Mouse (Mus musculus): Measurements from ENCODE around the gene Tmem94. TPM values are rescaled to one million over a fixed set of nuclear protein-coding genes. Genes with fewer than 3 reads are reported as not detected.
A peak's percentile ranks its signal among the peaks of the same experiment; 100 is the strongest.
"Not testable (repeated sequence)": the region's sequence is repeated elsewhere in the genome, so short reads cannot be mapped to it uniquely, and the experiment has no call there.

The Tmem94 gene
- polyA plus RNA-seq, 1 experiment from 2014 or later = 42.4 TPM

DNA sequence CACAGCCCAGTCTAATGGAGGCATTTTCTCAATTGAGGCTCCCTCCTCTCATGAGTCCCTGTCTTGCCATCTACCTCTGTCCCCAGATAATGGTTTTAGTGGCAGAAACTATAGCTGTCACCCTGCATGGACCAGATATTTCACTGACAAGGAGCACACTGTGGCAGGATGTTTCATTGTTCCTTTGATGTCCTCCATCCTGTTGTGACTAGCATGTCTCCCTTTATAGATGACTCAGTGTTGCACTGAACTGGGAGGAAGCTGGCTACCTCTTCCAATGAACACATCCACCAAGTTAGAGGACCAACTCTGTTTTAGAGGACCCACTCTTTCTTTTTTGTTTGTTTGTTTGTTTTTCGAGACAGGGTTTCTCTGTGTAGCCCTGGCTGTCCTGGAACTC lies 19.1 kb upstream of the Tmem94 start:
- 80% methylated on average over 1 of the region's 1 CpGs for WGBS
- Histone ChIP-seq H3K4me1 (peaks cover 9% of the 10 kb centered on the region; the same call in 1 of the 2 replicates), H3K9ac (replicated peaks) (no peak overlapping the region), H3K9me3 (no peaks in the 10 kb centered on the region), H3K36me3 (no peaks in the 10 kb centered on the region), H3K4me2 (replicated peaks) (no peak overlapping the region), H3K4me3 (no peak overlapping the region), H3K27ac (replicated peaks) (no peak overlapping the region), H3K27me3 (no peaks in the 10 kb centered on the region)
- ATAC-seq (ENCODE audit: low FRiP score, low read depth) = no peak

GRCm38 (mm10) chr11:115746762-115747161 lies 18.5 kb upstream of the Tmem94 start:
- Histone ChIP-seq H3K4me1 (peaks cover 9% of the 10 kb centered on the region; the same call in 1 of the 2 replicates), H3K27me3 (no peaks in the 10 kb centered on the region), H3K27ac (replicated peaks) (no peak overlapping the region), H3K9ac (replicated peaks) (no peak overlapping the region), H3K9me3 (no peaks in the 10 kb centered on the region), H3K36me3 (no peaks in the 10 kb centered on the region), H3K4me3 (no peak overlapping the region), H3K4me2 (replicated peaks) (no peak overlapping the region)
- ATAC-seq (ENCODE audit: low FRiP score, low read depth) = no peak
- WGBS = 55% methylated on average over 8 of the region's 8 CpGs

- Histone ChIP-seq H3K4me3 (0 out of 2 replicates have a peak overlapping the region, but pooled peaks have one; percentile 19), H3K4me2 (replicated peaks) (peak overlapping the region; percentile 42), H3K27ac (replicated peaks) (no peak overlapping the region), H3K36me3 (no peaks in the 10 kb centered on the region), H3K9ac (replicated peaks) (peak overlapping the region; percentile 25; the same call in 1 of the 2 replicates), H3K27me3 (no peaks in the 10 kb centered on the region), H3K4me1 (peaks cover 9% of the 10 kb centered on the region), H3K9me3 (no peaks in the 10 kb centered on the region)
- no peak for ATAC-seq (ENCODE audit: low FRiP score, low read depth)
- 11% methylated on average over 15 of the region's 15 CpGs for WGBS
These were observed 17.9 kb upstream of the Tmem94 start for GRCm38 (mm10) chr11:115747351-115747750.

GRCm38 (mm10) chr11:115749834-115750233 lies 15.4 kb upstream of the Tmem94 start:
- H3K4me2 ChIP-seq (replicated peaks) = no peak overlapping the region
- WGBS = 91% methylated on average over 5 of the region's 5 CpGs
- no peaks in the 10 kb centered on the region for H3K9me3 ChIP-seq
- H3K4me1 ChIP-seq = peaks cover 16% of the 10 kb centered on the region
- no peak overlapping the region for H3K9ac ChIP-seq (replicated peaks)
- no peak overlapping the region for H3K4me3 ChIP-seq
- ATAC-seq (ENCODE audit: low FRiP score, low read depth) = no peak
- no peaks in the 10 kb centered on the region for H3K36me3 ChIP-seq
- H3K27ac ChIP-seq (replicated peaks) = no peak overlapping the region
- H3K27me3 ChIP-seq = no peaks in the 10 kb centered on the region

- ATAC-seq (ENCODE audit: low FRiP score, low read depth) = no peak
- 74% methylated on average over 2 of the region's 2 CpGs for WGBS
- Histone ChIP-seq H3K36me3 (no peaks in the 10 kb centered on the region), H3K9me3 (no peaks in the 10 kb centered on the region), H3K4me1 (peaks cover 16% of the 10 kb centered on the region), H3K4me2 (replicated peaks) (no peak overlapping the region), H3K9ac (replicated peaks) (no peak overlapping the region), H3K27ac (replicated peaks) (no peak overlapping the region), H3K27me3 (no peaks in the 10 kb centered on the region), H3K4me3 (no peak overlapping the region)
These were observed 13.5 kb upstream of the Tmem94 start for GRCm38 (mm10) chr11:115751725-115752124.

- H3K9me3 ChIP-seq = no peaks in the 10 kb centered on the region
- no peaks in the 10 kb centered on the region for H3K36me3 ChIP-seq
- 40% methylated on average over 7 of the region's 7 CpGs for WGBS
- no peaks in the 10 kb centered on the region for H3K27me3 ChIP-seq
- no peak overlapping the region for H3K4me2 ChIP-seq (replicated peaks)
- H3K4me3 ChIP-seq = no peak overlapping the region
- 0 out of 2 replicates have a peak, but pooled peaks have one; percentile 30 for ATAC-seq (ENCODE audit: low FRiP score, low read depth)
- H3K4me1 ChIP-seq = peaks cover 11% of the 10 kb centered on the region
- no peak overlapping the region for H3K9ac ChIP-seq (replicated peaks)
- H3K27ac ChIP-seq (replicated peaks) = 0 out of 2 replicates have a peak overlapping the region, but pooled peaks have one; percentile 3
These were observed 12.6 kb upstream of the Tmem94 start for GRCm38 (mm10) chr11:115752653-115753052.

DNA sequence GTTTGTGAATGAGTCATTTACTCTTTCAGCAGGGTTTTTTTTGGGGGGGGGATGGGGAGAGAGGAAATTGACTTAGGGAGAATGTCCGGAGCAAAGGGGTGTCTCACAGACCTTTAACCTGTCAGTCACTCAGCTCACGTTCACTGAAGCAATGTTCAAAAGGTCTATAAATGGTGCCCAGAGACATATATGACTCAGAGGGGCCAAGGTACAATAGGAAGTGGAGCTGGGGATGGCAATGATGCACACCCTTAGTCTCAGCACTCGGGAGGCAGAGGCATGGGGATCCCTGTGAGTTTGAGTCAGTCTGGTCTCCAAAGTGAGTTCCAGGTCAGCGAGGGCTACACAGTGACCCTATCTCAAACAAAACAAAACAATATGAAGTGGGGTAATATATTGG lies 11.7 kb upstream of the Tmem94 start:
- Histone ChIP-seq H3K9ac (replicated peaks) (no peak overlapping the region), H3K27ac (replicated peaks) (no peak overlapping the region), H3K4me1 (peaks cover 7% of the 10 kb centered on the region), H3K4me3 (no peak overlapping the region), H3K4me2 (replicated peaks) (no peak overlapping the region), H3K36me3 (no peaks in the 10 kb centered on the region), H3K9me3 (no peaks in the 10 kb centered on the region), H3K27me3 (no peaks in the 10 kb centered on the region)
- ATAC-seq (ENCODE audit: low FRiP score, low read depth) = no peak
- WGBS = 86% methylated on average over 4 of the region's 4 CpGs

DNA sequence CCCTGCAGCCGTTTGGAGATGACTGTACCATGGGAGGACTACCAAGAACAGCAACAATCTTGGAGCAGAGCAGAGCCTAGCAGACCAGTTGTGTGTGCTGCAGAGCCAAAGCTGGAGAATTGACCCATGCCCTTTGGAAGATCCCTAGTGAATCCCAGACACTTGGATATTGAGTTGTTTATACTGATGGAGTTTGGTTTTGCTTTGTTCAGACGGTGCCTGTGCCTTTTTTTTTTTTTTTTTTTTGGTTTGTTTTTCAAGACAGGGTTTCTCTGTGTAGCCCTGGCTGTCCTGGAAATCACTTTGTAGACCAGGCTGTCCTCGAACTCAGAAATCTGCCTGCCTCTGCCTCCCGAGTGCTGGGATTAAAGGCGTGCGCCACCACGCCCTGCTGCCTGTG lies 3.1 kb upstream of the Tmem94 start:
- H3K4me2 ChIP-seq (replicated peaks); H3K27me3 ChIP-seq; H3K36me3 ChIP-seq; H3K27ac ChIP-seq (replicated peaks); H3K9ac ChIP-seq (replicated peaks); H3K9me3 ChIP-seq; H3K4me3 ChIP-seq; ATAC-seq (ENCODE audit: low FRiP score, low read depth): not testable (repeated sequence)
- WGBS = 96% methylated on average over 7 of the region's 7 CpGs
- H3K4me1 ChIP-seq = peaks cover 11% of the 10 kb centered on the region

DNA sequence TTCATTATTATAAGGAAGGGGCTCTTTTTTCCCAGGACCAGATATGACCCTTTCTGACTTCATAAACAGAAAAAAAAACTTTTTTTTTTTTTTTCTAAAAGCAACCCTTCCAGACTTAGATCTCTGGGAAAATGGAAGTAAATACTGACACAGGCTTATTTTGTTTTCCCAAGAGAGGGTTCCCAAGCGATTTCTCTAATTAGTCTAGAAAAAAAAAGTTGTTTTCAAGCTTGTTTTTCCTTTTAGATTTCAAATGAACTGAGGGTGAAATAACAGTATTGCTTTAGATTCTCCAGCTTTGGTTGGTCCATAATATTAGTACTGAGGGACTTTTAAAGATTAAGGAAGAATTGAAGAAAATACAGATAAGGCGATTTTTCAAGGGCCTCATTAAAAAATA lies 535 bp upstream of the Tmem94 start:
- H3K9me3 ChIP-seq = no peaks in the 10 kb centered on the region
- no peaks in the 10 kb centered on the region for H3K36me3 ChIP-seq
- H3K4me3 ChIP-seq = peak overlapping the region; percentile 74
- H3K4me1 ChIP-seq = peaks cover 20% of the 10 kb centered on the region
- WGBS = 30% methylated on average over 2 of the region's 2 CpGs
- ATAC-seq (ENCODE audit: low FRiP score, low read depth) = no peak
- H3K9ac ChIP-seq (replicated peaks) = no peak overlapping the region
- peak overlapping the region; percentile 55 for H3K4me2 ChIP-seq (replicated peaks)
- no peaks in the 10 kb centered on the region for H3K27me3 ChIP-seq
- H3K27ac ChIP-seq (replicated peaks) = no peak overlapping the region

GRCm38 (mm10) chr11:115765607-115766141 lies 441 bp downstream of the Tmem94 start:
- WGBS = under 1% methylated on average over 34 of the region's 34 CpGs
- H3K4me1 ChIP-seq = peaks cover 22% of the 10 kb centered on the region
- H3K27ac ChIP-seq (replicated peaks) = peak overlapping the region; percentile 79
- H3K4me2 ChIP-seq (replicated peaks) = peak overlapping the region; percentile 66
- ATAC-seq (ENCODE audit: low FRiP score, low read depth) = no peak; the same call in none of the 2 replicates
- H3K27me3 ChIP-seq = no peaks in the 10 kb centered on the region
- no peaks in the 10 kb centered on the region for H3K36me3 ChIP-seq
- H3K9ac ChIP-seq (replicated peaks) = peak overlapping the region; percentile 85
- H3K4me3 ChIP-seq = peak overlapping the region; percentile 74
- H3K9me3 ChIP-seq = no peaks in the 10 kb centered on the region

DNA sequence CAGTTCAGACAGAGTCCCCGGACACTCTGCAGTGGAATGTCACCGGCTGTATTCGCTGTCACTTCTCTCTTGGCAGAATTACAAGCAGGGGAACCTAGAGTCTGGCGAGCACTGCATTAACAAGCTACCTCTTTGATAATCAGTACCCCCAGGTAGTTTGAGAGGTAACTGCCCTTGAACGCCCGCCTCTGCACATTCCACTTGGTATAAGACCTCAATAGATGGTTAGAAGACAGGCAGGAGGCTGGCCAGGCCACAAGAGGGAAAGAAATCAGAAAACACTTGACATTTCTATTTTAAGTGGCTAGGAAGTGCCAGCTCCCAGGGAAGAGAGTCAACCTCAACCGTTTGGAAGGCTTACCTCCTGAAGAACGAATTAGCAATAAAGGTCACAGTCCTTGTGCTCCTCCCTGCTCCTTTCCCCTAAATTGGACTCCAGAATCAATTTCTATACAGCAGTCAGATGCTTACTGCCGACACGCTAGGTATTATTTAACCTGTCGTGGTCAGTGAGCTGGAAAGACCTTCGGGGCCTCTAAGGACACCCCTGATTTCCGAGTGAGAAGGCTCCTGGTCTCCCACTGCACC lies 1.2 kb downstream of the Tmem94 start:
- no peaks in the 10 kb centered on the region for H3K36me3 ChIP-seq
- H3K27me3 ChIP-seq = no peaks in the 10 kb centered on the region
- no peaks in the 10 kb centered on the region for H3K9me3 ChIP-seq
- 49% methylated on average over 13 of the region's 13 CpGs for WGBS
- peak overlapping the region; percentile 66 for H3K4me2 ChIP-seq (replicated peaks)
- H3K27ac ChIP-seq (replicated peaks) = peak overlapping the region; percentile 79
- ATAC-seq (ENCODE audit: low FRiP score, low read depth) = no peak
- peaks cover 22% of the 10 kb centered on the region for H3K4me1 ChIP-seq
- H3K9ac ChIP-seq (replicated peaks) = peak overlapping the region; percentile 85
- peak overlapping the region; percentile 74 for H3K4me3 ChIP-seq

DNA sequence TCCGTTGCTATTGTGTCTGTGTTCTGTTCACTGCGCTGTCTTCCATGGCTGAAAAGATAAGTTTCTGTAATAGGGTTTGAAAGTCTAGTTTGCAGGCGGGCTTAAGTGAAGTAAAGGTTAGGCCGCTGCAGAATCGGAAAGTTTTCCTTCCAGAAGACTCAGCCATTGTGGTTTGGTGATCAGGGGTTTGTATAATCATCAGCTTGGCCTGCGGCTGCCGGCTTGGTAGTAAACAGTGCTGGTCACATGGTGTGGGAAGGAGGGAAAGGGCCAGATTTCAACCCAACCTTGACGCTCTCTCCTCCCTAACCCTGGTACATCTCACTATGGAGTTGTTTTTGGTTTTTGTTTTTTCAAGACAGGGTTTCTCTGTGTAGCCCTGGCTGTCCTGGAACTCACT lies 1.7 kb downstream of the Tmem94 start:
- Histone ChIP-seq H3K27ac (replicated peaks) (no peak overlapping the region), H3K9me3 (no peaks in the 10 kb centered on the region), H3K4me2 (replicated peaks) (peak overlapping the region; percentile 66; the same call in 1 of the 2 replicates), H3K27me3 (no peaks in the 10 kb centered on the region), H3K4me3 (peak overlapping the region; percentile 74; the same call in 1 of the 2 replicates), H3K4me1 (peaks cover 22% of the 10 kb centered on the region), H3K9ac (replicated peaks) (no peak overlapping the region), H3K36me3 (no peaks in the 10 kb centered on the region)
- 91% methylated on average over 8 of the region's 8 CpGs for WGBS
- no peak for ATAC-seq (ENCODE audit: low FRiP score, low read depth)

Measured in midbrain, embryonic 12.5 days (tissue).